Mouse (Mus musculus) T-helper 2 cell (primary cell): ENCODE data around the gene Gm5039.
"Not testable (repeated sequence)": the region's sequence is repeated elsewhere in the genome, so short reads cannot be mapped to it uniquely, and the experiment has no call there.

Experiments
- in situ Hi-C: fragments of 300-600 bp; cut with MboI, MseI; formaldehyde crosslinking; loops from one replicate; pipeline ENCODE4 v1.15.1; 2025; ENCODE audit warnings: high pct_unique_total_duplicates

The Gm5039 gene

DNA sequence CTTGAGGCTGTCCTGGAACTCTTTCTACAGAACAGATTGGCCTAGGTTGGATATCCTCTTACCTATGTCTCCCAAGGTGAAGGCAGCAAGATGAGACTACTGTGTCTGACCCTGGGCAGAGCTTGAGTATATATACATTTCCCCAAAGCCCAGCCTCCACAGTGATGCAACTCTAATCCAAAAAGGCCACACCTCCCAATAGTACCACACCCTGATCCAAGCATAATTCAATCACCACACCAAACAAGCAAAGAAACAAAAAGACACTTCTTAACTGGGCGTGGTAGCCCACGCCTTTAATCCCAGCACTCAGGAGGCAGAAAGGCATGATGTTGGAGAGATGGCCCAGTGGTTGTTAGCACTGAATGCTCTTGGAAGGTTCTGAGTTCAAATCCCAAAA is at the start of gene Gm5039:
Gm5039 (minus strand) TSS at position 101 of the 400 bp plus-strand sequence.
- in situ Hi-C loops: not testable (repeated sequence)

DNA sequence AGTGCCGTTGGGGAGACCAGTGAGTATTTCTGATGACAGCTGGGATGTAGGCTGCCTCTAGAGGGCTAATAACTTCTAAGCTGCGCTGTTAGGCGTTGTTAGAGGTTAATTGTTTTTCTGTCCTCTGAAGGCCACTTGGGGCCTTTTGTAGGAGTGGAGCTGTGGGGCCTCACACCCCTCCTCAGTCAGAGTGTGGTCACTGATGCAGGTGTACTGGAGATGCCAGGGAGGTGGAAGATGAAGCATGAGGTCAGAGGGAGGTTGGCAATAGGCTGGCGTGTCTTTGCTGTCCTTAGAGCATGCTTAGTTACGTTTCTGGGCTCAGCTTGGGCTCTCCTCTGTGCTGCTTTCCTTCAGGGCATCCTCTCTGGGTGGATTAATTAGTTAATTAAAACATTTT is 48.2 kb upstream of the Gm5039 start:
- in situ Hi-C loops: no loop called here

GRCm38 (mm10) chr12:88370321-88370720 is 46.5 kb upstream of the Gm5039 start:
- in situ Hi-C loops: not testable (repeated sequence)

DNA sequence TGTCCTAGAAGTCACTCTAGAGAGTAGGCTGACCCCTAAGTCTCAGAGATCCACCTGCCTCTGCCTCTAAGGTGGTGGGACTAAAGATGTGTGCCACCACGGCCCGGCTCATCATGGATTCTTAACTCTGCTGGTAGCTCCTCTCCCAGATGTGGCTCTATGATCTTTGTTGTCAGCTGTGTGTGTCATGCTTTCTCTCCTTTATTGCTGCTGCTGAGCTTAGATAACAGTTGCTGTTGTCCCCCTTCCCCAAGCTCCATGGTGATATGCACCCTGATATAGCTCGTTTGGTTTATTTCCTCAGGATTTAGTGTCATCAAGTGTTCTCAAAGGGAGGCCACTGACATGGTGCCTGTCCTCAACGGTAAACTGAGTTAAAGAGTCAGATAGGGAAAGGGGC is 45.9 kb upstream of the Gm5039 start:
- in situ Hi-C loops: not testable (repeated sequence)

GRCm38 (mm10) chr12:88368618-88369017 is 44.8 kb upstream of the Gm5039 start:
- in situ Hi-C loops: no loop called here

DNA sequence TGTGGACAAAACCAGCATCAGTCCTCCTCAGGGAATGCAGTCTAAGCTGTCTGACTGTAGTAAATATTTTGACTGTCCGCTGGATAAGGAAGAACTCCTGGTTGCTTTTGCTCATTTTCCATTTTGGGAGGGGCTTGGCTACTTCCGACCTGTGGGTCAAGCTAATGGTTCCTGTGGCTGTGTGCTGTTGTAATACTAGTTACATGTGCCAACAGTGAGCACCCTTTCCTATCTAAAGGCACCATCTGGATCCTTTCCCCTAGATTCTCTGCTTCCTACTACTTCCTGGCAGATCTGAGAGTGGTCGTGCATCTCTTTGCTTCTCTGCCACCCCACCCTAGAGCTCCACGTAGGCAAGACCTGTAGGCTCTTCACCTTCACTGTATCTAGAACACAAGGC is 43.8 kb upstream of the Gm5039 start:
- in situ Hi-C loops: no loop called here

DNA sequence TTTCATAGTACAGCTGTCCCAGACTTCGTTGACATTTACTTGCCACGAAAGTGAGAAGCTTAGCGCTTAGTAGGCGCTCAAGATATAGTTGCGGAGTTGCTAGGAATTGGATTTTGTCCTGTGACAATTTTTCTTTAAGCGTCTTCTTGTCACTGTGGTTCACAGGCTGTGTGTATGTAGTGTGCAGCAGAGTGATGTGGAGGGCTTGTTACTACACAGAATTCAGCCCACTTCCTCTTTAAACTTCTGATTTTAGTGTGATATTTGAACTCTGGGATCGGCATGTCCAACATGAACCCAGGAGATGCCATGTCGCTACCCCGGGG is 37.3 kb upstream of the Gm5039 start:
- in situ Hi-C loops: no loop called here

DNA sequence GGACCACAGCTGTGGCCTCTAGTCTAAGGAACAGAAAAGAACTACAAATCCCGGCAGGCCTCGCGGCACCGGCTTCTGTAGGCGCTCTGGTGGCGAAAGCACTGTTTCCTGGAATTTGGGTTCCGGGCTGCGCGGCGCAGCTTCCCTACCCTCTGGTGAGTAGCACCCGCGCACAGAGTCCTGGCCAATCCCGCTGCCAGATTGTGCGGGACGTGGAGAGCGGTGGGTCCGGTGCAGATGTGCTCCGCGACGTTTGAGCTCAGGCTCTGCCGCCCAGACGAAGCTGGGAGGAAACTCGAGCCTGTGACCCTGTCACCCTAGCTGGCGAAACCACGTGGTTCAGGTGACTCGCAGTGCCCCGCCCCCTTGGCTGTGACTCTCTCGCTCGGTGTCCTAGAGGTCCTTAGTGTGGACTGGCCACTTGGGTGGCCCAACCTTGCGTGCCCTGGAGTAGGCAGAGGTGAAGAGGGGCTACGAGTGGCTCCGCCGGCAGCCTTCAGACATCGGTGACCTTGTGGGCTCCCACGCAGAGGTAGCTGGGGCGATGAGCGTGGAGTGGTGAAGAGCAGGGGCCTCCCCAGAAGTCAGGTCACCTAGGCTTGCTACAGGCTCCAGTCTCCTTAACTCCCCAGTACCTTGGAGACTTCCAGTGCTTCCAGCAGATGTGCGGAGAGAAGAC is 36.8 kb upstream of the Gm5039 start, which contains the start of gene Adck1:
Adck1 (plus strand) TSS at position 114 of the 679 bp plus-strand sequence.
- in situ Hi-C loops: no loop called here

GRCm38 (mm10) chr12:88354182-88354702 is 30.4 kb upstream of the Gm5039 start:
- in situ Hi-C loops: no loop called here

DNA sequence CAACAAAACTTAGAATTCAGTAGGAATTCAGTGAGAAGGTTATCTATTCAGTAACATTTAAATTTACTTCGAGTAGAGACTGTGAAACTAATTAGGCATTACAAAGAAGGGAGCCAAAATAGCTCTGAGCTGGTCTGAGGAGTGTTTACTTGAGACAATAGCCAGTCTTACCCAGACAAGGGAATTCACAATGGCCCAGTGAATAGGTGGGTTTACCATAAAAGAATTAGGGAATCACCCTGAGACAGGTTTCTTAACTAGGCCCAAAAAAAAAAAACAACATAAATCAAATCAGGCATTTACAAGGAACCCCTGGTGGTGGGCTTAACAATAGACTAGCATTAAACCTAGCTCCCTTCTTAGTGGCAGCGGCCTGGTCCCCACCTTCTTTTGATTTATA is 17.5 kb upstream of the Gm5039 start:
- in situ Hi-C loops: not testable (repeated sequence)

- in situ Hi-C loops: not testable (repeated sequence)
Observed at GRCm38 (mm10) chr12:88336662-88337413, 13.0 kb upstream of the Gm5039 start.

DNA sequence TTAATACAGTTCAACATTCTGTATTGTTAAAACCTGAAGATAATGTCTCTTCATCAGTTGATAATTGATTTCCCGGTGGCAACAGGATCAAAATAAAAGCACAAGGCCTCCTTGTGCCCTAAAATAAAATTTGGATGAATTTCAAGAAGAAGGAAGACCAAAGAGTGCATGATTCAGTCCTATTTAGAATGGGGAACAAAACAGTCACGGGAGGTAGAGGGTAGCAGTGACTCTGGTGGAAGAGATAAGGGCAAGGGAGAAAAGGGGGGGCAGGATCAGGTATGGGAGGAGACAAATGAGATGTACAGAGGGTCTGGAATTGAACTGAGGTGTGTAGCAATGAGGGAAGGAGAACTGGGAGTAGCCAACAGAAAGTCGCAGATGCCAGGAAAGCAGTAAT is 9.3 kb downstream of the Gm5039 start:
- in situ Hi-C loops: no loop called here

DNA sequence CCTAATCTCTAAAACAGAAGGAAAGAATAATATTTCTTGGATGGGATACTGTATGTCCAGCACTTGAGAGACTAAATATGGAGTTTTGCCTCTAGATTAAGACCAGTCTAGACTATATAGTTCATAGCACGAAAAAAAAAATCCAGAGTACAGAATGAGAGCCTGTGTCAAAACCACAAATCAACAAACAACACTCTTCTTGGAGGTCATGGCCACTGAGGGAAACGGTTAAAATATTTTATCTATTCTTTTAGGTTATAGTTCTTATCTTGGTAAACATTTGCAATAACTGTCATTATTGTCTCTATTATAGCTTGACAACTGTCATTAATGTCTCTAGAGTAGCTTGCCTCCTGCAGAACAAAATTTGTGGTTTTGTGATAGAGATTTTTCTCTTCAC is 26.7 kb downstream of the Gm5039 start:
- in situ Hi-C loops: not testable (repeated sequence)

DNA sequence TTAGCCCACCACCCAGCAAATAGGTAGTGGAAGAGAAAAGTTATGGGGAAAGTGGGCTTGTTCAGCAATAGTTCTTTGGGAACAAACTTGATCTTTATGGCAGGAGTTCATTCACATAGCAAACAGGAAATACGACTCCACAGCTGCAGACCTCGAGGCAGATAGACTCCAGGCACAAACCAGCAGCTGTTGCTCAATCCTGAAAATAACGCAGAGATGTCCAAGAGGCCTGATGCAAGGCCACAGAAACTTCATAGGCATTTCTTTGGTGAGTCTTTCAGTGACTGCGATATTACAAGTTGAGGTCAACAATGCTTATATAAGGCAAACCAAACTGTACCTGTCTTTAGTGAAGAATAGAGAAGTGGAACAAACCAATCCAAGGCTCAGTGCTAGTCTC is 30.7 kb downstream of the Gm5039 start:
- in situ Hi-C loops: not testable (repeated sequence)

DNA sequence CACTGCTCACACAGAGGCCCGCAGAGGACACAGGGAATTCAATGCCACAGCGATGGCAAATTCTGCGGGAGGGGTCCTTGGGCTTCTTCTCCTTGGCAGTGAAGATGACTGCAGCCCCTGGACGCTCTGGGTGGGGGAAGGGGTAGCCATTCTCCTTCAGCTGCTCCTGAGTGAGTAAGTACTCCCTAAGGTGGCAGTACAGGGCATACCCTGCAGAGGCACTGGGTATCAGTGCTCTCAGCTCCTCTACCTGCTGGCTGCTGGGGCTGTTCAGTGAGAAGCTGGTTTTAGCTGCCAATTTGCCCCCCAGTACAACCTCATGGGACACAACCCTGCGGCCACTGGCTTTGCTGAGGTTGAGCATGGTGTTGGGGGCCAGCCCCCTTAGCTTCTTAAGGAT is 38.6 kb downstream of the Gm5039 start:
- in situ Hi-C loops: not testable (repeated sequence)

GRCm38 (mm10) chr12:88274400-88274799 is 49.4 kb downstream of the Gm5039 start, which contains the start of gene Gm5662:
TSS of gene Gm5662 (minus strand) at chr12:88274500.
- in situ Hi-C loops: not testable (repeated sequence)
